Mouse (Mus musculus): ENCODE data around the gene Actr3b.
"Not testable (repeated sequence)": the region's sequence is repeated elsewhere in the genome, so short reads cannot be mapped to it uniquely, and the experiment has no call there.

Actr3b gene

DNA sequence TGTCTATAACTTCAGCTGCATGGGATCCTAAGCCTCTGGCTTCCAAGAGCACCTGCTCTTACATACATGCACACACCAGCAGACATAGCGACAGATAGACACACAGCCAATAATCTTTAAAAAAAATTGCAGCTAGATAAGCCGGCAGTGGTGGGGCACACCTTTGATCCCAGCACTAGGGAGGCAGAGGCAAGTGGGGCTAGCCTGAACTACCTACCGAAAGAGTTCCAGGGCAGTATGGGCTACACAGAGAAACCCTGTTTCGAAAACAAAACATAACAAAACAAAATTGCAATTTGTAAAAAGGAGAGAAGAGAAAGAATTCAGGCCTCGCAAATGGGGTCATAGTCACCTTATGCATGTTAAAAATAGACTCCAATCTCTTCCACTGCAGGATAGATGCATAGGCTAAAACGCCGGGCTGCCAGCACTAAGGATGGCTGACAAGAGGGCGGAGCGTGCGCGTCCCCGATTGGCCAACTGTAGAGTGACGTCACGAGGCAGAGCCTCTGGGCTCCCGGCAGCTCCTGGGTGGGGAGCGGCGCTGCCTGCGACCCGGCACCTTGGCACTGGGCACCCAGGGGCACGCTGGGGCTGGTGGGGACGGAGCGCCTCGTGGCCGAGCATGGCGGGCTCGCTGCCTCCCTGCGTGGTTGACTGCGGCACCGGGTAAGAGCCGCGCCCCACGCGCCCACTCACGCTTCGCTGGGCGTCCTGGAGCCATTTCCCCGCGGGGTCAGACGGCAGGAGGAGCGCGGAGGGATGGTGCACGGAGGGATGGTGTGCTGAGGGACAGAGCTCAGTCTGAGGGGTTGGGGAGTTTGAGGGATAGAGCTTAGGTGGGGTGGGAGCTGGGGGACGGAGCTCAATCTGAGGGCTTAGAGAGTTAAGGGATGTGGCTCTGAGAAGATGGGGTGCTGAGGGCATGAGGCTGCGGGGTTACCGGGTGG lies at the start of gene Actr3b:
Gene Actr3b, plus strand, starts transcription at position 538 of the 950 bp plus-strand sequence.
- DNase-seq, result peak; percentile 94

DNA sequence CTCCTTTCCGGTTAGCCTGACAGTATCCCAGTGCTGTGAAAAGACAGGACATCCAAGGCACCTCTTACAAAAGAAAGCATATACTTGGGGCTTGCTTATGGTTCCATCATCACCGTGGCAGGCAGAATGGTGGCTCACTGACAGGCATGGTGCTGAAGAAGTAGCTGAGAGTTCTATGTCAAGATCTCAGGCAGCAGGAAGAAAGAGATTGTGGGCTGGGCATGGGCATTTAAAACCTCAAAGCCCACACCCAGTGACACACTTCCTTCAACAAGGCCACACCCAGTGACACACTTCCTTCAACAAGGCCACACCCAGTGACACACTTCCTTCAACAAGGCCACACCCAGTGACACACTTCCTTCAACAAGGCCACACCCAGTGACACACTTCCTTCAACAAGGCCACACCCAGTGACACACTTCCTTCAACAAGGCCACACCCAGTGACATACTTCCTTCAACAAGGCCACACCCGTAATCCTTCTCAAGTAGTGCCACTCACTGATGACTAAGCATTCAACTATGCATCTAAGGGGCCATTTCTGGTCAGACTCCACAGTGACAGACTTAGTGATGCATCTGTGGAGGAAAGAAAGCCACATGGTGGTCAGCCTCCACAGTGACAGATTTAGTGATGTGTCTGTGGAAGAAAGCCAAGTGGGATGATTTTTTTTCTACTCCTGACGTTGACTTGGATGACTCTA lies 46.6 kb upstream of the Actr3b start:
- DNase-seq, result not testable (repeated sequence)

DNA sequence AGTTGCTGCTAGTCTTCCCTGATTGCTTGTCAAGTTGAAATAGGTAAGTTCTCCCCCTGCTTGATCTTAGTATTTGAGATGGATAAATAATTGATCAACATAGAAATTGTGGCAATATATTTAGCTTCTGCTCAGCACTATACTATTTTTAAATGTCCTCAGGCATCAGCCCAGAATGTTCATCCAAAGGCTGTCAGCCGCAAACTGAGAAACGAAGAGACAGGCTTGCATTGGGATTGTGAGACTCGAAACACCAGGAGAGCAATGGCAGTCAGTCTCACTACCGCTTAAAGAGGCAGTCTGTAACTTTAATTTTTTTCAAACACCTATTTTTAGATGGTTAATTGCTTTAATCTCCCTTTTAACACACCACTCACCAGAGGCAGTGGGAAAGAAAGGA lies 40.4 kb upstream of the Actr3b start:
- DNase-seq, result no peak

DNA sequence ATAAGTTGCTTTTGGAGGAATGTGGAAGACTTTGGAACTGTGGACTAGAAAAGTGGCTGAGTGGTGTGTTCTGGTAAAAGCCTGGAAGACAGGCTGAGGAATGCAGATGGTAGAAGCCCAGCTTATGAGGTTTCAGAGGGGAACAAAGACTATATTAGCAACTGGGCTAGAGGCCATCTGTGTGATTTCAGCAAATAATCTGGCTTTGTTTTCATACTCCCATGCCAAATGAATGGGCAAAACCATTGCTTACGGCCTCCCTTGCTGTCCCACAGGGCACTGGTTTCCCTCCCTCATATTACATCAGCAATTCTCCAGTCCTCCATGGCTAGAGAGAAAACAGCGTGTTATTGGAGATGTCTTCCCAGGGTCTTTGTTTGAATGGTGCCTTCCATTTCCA lies 36.8 kb upstream of the Actr3b start:
- DNase-seq, result peak; percentile 11

DNA sequence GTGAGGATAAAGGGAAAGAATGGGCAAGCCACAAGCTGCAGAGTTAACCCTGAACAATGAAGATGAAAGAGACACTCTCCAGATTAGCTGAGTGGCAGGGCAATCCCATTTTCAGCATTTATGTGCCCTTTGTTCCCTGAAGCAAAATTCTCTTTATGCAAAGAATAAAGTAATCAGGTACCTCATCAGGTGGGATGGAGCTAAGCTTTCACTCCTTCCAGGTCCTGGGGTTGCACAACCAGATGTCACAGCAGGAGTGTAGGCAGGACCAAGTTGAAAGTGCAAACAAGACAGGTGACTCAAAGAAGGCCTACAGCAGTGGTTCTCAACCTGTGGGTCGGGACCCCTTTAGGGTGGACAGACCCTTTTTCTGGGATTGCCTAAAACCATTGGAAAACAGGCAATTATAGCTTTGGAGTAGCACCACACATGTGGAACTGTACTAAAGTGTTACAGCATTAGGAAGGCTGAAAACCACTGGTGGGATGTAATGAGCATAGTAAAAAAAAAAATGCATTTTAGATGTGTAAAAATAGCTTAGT lies 35.6 kb upstream of the Actr3b start:
- DNase-seq, result no peak

DNA sequence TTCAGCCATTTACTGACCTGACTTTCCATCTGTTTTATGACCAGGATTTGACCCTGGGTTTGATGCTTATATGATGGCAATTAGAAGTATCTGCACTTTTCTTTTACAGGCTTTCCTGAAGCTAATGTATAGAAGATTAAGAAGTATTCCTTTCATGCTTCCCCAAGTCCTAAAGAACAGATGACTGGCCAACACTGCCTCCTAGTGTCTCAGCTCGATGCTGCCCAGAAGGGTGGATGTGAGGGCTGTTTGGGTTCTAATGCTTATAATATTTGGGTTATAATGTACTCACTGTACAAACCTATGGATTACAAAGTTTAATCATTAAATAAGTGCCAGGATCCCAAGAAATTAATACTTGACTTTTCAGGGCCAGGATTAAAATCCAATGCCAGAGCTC lies 25.5 kb upstream of the Actr3b start:
- no peak for DNase-seq

DNA sequence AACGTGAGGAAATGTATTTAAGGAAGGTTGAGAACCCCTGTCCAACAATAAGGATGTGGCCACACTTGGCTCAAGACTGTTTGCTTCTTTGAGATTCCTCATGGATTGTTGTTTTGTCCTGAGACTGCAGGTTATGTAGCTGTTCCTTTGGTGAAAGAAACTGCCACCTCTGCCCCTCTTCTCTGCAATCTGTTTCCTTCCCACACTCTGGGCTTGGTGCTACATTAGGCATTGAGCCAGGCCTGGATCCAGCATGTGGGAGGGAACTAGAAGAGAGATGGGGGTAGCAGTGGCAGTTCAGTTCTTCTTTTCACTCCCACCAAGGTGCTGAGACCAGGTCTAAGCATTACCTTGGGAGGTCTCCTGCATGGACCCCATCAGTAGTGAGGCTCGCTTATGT lies 23.9 kb upstream of the Actr3b start:
- DNase-seq, result peak; percentile 70

DNA sequence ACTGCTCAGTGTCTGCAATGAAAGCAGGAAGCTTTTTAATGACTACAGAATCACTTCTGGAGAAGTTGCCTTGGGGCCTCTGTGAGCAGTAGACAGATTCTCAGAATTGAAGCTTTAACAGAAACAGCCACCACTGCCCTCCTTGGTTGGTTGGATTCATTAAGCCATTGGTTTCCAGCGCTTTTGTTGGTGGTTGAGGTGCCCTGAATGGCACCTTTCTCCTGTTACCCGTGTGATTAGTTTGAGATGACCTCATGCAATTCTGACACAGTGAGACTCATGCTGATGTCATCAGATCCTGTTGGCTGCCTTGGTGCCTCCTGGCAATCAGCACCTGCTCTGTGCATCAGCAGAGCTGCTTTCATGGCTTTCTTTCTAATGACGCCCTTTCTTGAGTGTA lies 21.3 kb upstream of the Actr3b start:
- no peak for DNase-seq

DNA sequence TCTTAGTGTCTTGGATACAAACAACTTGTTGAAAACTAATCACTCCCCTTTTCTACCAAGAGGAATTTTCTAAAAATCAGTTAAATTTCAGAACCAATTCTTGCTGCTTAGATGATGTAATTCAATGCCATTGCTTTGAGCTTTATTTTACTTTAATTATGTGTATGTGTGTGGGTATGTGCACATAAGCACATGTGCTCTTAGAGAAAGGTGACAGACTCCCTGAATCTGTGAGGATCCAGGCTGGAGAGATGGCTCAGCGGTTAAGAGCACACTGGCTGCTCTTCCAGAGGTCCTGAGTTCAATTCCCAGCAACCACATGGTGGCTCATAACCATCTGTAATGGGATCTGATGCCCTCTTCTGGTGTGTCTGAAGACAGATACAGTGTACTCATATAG lies 20.9 kb upstream of the Actr3b start:
- not testable (repeated sequence) for DNase-seq

DNA sequence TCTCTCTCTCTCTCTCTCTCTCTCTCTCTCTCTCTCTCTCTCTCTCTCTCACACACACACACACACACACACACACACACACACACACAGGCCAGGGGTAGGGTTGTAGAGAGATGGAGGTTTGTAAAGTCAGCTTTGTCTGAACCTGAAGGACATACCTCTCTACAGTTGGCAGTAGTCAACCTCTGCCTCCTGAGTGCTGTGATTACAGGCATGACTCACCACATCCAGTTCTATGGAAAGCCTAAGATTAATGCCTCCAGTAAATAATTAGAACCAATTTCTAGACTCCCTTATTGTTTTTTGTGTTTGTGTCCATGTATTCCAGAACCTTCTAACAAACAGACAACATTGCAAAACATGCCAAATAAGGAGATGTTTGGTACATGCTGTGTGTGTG lies 11.9 kb upstream of the Actr3b start:
- DNase-seq, result no peak

DNA sequence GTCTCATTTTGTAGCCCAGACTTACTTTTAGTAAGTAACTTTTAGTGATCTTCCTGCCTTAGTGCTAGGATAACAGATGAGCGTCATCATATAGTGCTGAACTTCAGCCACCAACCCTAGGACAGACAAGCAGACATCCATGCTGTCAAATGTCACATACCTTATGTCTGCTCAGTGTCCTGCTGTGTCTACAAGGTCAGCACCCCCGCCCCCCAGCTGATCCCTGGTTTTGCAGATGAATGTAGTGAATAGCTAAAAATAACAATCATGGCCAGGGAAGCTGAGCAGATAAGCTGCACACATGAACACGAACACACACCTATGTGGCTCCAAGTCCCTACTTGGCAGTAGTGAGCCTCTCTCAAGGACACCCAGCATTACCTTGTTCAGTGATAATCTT lies 11.2 kb upstream of the Actr3b start:
- DNase-seq, result no peak

DNA sequence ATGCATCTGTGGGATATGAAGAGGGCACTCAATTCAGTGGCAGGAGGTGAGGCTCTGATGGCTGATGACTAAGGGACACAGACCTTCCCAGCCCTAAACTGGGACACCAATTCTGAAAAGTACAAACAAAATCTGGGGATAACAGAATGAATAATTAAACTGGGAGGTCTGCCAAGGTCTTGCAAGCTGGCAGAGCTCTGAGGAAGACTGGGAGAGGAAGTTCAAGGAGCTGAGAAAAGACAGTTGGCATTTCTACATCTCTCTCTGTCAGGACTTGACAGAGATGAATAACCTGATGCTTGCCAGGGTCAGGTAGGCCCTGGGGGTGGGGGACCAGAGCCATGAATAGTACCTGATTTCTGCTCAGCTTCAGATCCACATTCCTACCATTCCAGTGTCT lies 8.2 kb upstream of the Actr3b start:
- DNase-seq, result no peak

DNA sequence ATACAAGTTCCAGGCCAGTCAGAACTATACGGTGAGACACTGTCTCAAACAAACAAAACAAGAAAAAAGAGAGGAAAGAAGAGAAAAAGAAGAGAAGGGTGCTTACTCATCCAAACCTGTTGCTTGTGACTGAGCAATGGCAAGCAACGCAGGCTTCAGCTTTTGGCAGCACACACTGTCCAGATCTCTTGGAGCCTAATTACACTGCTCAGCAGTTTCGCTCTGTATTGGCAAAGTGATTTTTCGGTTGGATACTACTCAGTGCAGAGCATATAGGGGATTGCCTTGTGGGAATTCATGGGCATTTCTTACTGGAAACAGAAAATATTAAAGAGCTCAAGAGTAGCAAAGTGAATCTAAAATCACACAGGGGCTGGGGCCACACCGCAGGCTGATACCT lies 6.9 kb upstream of the Actr3b start:
- peak; percentile 61 for DNase-seq

DNA sequence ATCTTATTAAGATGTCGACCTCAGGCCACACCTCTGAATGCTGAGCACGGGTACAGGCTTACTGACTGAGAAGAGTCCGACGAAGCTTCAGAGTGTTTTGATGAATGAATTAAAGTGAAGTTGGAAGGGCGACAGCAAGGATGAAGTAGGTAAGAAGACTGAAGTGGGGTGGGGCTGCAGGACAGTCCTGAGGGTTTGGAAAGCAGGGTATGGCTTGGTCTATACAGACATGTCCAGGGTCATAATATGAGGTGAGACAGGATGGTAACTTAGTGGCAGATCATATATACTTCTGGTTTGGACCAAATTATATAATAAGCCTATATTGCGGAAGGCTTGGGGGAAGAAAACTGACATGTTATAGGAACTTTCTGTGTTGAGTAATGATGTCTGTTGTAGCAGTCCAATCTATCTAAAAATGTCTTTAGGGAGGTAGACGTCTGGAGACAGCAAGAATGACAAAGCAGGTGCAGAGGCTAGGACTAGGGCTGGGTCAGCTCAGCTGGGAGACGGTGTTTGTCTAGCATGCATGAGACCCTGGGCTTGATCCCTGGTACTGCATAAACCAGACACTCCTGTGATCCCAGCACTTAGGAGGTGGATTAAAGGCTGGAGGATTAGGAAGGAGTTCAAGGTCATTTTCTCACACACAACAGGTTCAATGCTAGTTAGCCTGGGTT lies 6.1 kb upstream of the Actr3b start:
- DNase-seq, result no peak

DNA sequence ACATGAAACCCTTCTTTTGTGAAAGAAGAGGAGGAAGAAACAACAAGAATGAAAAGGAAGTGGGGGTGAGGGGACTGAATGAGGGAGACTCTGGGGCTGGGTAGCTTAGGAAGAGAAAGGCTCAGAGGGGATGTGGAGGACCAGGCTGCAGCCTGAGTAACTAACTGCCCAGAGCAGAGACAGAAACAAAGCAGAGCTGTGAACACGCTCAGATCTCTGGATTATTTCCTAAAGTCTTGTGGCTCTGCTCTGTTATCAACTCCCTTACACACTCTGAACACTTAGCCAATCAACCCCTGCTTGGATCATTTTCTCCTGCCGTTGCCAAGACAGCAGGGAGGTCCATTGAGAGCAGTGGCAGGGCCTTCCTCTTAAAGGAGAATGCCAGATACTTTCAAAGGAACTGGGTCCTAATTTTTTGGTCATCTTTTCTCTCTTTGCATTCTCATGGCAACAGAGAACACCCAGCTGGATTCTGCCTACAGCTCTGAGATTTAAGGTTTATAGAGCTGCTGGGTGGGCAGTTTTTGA lies 5.5 kb upstream of the Actr3b start:
- no peak for DNase-seq

DNA sequence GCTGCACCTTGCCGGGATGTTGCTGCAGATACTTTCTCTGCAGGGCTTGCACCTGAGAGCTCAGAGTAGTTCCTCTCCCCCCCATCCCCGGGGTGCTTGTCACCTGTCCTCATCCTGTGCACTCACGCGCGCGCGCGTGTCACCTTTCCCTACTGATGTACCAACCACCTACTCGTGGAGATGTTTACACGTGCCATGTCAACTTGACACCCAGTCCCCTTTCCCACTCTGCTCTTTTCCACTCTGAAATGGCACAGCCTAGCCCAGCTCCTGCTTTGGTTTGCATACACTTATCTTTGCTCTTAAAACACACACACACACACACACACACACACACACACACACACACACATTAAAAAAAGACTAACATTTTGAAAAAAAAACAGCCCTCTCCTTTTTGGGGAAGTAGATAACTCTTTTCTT lies 624 bp downstream of the Actr3b start:
- DNase-seq, result peak; percentile 47

DNA sequence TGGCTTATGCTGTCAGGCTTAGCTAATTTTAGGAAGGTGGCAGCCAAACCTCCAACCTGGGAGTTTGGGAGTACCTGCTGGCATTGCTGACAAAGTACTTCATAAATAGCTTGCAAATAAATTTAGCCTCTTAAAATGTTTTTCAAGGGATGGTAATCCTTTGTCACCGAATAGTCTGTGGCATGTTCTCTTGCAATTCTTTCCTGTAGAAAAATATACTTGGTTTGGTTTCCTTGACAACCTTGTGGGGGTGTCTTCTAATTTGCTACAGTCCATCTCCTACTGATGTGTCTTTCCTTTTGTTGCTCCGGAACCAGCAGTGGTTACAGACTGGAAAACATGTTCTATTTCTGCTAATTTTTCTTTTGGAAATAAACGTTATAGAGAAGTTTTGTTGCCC lies 1.1 kb downstream of the Actr3b start:
- no peak for DNase-seq

DNA sequence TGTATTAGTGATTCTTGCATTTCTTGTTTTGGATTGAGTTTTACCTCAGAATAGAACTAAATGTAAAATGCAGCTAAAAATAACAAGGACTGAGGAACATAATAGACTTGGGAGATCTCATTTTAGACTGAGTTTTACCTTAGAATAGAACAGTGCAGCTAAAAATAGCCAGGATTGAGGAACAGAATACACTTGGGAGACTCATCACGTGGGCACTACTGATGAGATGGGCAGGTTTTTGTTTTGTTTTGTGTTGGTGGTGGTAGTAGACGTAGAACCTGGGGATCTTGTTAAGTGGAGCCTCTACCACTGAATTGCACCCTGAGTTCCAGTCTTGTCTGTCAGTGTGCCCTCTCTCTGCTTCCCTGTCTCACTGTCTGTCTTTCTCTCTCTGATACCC lies 2.1 kb downstream of the Actr3b start:
- DNase-seq, result peak; percentile 34

DNA sequence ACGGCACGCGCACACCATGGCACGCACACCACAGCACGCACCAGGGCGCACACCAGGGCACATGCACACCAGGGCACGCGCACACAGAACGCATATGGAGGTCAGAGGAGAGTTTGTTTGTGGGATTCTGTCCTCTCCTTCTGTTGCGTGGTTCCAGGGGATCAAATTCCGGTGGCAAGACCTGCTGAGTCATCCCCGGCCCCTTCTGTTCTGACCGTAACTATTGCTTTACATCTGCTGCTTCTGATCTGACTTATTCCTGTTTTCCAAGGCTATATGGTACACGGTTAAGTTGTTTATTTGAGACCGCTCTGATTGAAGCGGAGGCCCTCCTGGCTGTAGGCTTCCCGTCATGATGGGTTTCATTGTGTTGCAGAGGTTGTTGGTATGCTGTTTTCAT lies 9.2 kb downstream of the Actr3b start:
- no peak for DNase-seq

DNA sequence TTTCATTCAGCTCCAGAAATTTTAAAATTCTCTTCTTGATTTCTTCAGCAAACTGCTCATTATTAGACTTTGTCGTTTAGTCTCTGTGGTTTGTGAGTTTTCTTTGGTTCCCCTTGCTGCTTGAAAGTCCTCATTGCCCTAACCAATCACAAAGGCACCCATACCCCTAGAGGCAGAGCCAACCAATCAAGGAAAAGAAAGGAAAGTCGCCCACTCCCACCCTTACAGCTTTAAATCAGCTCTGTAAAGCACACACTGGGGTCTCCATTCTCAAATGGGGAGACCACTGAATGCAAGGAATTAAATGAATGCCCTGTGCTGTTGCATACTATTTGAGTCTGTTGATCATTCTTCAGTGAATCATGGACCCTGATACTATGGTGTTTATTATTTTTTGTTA lies 9.6 kb downstream of the Actr3b start:
- no peak for DNase-seq

DNA sequence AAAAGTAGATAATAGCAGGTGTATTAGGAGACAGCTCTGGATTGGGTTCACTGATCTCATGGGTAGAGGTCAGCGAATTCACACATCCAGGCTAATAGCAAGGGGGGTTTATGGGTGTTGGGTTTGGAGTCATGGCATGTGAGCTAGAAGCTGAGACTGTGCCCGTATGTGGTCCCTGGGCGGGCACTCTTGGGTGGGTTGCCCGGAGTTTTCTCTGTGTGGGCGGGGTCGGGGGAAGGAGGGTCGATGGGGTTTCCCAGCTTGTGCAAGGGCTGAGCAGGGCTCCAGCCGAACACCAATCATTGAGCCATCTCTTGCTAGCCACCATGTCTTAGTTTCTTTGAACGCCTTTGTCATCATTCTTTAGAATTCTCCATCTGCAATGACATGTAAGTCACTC lies 12.7 kb downstream of the Actr3b start:
- DNase-seq, result no peak

DNA sequence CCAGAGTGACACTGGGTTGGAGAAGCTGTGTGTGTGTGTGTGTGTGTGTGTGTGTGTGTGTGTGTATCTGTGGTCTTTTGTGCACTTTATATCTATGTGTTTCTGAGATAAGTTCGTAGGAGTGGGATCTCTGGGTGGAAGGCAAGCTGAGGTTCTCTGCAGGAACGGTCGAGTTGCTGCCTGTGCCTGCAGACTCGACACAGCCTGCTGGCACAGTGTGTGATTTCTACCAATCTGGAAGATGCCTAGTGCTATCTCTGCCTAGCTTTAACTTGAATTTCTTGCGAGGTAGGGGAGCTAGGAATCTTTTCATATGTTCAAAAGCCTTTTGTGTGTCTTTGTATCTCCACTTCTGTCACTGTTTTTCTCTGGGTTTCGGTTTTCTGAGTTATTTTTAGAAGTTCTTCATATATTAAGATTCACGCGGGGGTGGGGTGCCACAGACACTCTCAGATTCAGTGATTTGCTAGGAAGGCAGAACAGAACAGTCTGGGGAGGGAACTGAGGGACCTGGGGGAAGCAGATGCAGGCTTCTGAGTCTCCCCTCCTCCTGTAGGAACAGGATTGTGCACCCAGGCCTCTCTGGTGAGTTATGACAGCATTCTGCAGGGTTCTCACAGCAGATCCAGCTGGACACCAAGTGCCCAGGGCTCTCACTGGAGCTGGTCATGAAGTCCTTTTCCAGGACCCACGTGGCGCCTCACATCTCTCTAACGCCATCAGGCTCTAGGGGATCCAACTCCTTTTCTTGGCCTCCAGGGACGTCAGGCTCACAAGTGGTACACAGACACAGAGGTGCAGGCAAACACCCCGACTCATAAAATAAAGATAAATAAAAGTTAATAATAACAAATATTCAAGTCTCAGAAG lies 14.4 kb downstream of the Actr3b start:
- peak; percentile 88 for DNase-seq
